Mouse (Mus musculus) liver, adult 10 weeks (tissue): ENCODE data around the gene Hrnr. TPM values are rescaled to one million over a fixed set of nuclear protein-coding genes. Genes with fewer than 3 reads are reported as not detected.

Experiments used
- polyA plus RNA-seq: library from polyadenylated mRNA; stranded (reverse); fragments of 350-450 nt; fragmentation: Illumina TruSeq; extraction: RNeasy Lipid Tissue Mini Kit (QIAGEN cat#74804); gene quantifications from one replicate; pipeline ENCODE4 v1.2.3, GENCODE M21; 2014; ENCODE audit warnings: low read depth, low replicate concordance

Gene Hrnr
- not detected for polyA plus RNA-seq

GRCm38 (mm10) chr3:93319449-93319848 lies at the start of gene Hrnr:
Gene Hrnr (plus strand): TSS chr3:93319749.

GRCm38 (mm10) chr3:93273223-93273622 lies 46.3 kb upstream of the Hrnr start, which contains the start of gene Flg:
Gene Flg (plus strand): TSS chr3:93273523.

Other genes starting within 250 kb of the Hrnr start
- gene Crnn, start 175.0 kb upstream of the Hrnr start, polyA plus RNA-seq, result not detected
- gene Flg2, start 122.5 kb upstream of the Hrnr start, polyA plus RNA-seq, result not detected
- not detected for gene Flg, start 46.2 kb upstream of the Hrnr start, polyA plus RNA-seq
- not detected for gene Rptn, start 74.0 kb downstream of the Hrnr start, polyA plus RNA-seq
- 0.13 TPM for gene Tchh, start 122.6 kb downstream of the Hrnr start, polyA plus RNA-seq
- gene Tchhl1, start 149.0 kb downstream of the Hrnr start, polyA plus RNA-seq, result not detected
- gene S100a11, start 200.7 kb downstream of the Hrnr start, polyA plus RNA-seq, result 21.6 TPM
- gene S100a10, start 235.3 kb downstream of the Hrnr start, polyA plus RNA-seq, result 180 TPM